Mouse (Mus musculus): ENCODE results near the gene Crtc1. TPM values are rescaled to one million over a fixed set of nuclear protein-coding genes. Genes with fewer than 3 reads are reported as not detected.

Gene Crtc1
- total and polyA plus RNA-seq, 3 experiments, result 3.3 to 18.0 TPM; not detected in 1

DNA sequence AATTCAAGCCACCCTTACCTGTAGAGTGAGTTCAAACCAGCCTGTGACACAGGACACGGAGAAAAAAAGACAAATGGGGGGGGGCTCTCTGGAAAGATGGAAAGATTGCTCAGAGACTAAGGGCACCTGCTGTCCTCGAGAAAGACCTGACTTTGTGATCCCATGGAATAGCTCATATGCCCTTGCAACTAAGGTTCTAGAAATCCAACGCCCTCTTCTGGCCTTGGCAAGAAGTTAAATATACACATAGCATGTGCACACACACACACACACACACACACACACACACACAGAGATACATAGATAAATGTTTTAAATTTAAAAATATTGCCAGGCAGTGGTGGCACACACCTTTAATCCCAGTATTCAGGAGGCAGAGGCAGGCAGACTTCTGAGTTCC lies 867 bp upstream of the Crtc1 start:
- TF ChIP-seq SMC3 (IDR thresholded peaks at IDR 0.05; ENCODE audit: low read depth, low read length), result no peak
- no peak for TF ChIP-seq MAX (IDR thresholded peaks at IDR 0.05; ENCODE audit: low read length)
- Histone ChIP-seq H3K79me2 (ENCODE audit: control insufficient read depth, insufficient read depth, low read length, poor library complexity) (peaks cover 17% of the 10 kb centered on the region), H3K27ac (ENCODE audit: control insufficient read depth, low read depth, low read length) (peak overlapping the region; percentile 48; the same call in 1 of the 2 replicates), H3K9ac (ENCODE audit: control insufficient read depth, low read depth, low read length, poor library complexity, severe bottlenecking) (peak overlapping the region; percentile 88), H3K4me3 (ENCODE audit: control insufficient read depth in 1 of 2, insufficient read depth in 1 of 2, low read depth in 2 of 2, low read length in 2 of 2) (peak overlapping the region; percentile 77 to 96), H3K36me3 (ENCODE audit: control insufficient read depth in 1 of 2, insufficient read depth in 2 of 2, low read length in 2 of 2) (peaks cover 0 to 3% of the 10 kb centered on the region in 2 experiments; a peak in 1 of 4 replicates), H3K27me3 (ENCODE audit: control insufficient read depth in 1 of 2, insufficient read depth in 2 of 2, low read length in 2 of 2) (no peaks in the 10 kb centered on the region), H3K9me3 (replicated peaks; ENCODE audit: insufficient read depth, low read length) (no peaks in the 10 kb centered on the region), H3K4me1 (ENCODE audit: control insufficient read depth in 1 of 2, insufficient read depth in 2 of 2, low read length in 2 of 2) (peaks cover 2 to 15% of the 10 kb centered on the region in 2 experiments; a peak in 3 of 4 replicates)
- DNase-seq (ENCODE audit: low read depth, low spot score), result peak; percentile 58

DNA sequence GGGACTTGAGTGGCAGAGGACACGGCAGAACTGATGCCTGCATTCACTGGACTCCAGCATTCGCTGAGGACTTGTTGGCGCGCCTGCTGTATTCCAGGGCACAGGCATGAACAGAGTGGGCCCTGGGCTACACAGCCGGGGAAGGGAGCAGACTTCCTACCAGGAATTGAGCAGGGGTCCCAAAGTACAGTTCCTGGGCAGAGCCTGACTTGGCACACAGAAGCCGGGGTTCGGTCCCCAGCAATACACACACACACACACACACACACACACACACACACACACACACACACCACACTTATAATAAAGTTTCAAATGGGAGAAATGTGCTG lies 435 bp upstream of the Crtc1 start:
- peak overlapping the region; percentile 88 for H3K9ac ChIP-seq (ENCODE audit: control insufficient read depth, low read depth, low read length, poor library complexity, severe bottlenecking)
- H3K4me3 ChIP-seq (ENCODE audit: control insufficient read depth in 1 of 2, insufficient read depth in 1 of 2, low read depth in 2 of 2, low read length in 2 of 2), result peak overlapping the region; percentile 77 to 96
- no peaks in the 10 kb centered on the region for H3K27me3 ChIP-seq (ENCODE audit: control insufficient read depth in 1 of 2, insufficient read depth in 2 of 2, low read length in 2 of 2)
- no peaks in the 10 kb centered on the region for H3K9me3 ChIP-seq (replicated peaks; ENCODE audit: insufficient read depth, low read length)
- peaks cover 17% of the 10 kb centered on the region for H3K79me2 ChIP-seq (ENCODE audit: control insufficient read depth, insufficient read depth, low read length, poor library complexity)
- DNase-seq (ENCODE audit: low read depth, low spot score), result no peak
- H3K4me1 ChIP-seq (ENCODE audit: control insufficient read depth in 1 of 2, insufficient read depth in 2 of 2, low read length in 2 of 2), result peaks cover 2 to 15% of the 10 kb centered on the region in 2 experiments; a peak in 3 of 4 replicates
- H3K27ac ChIP-seq (ENCODE audit: control insufficient read depth, low read depth, low read length), result peak overlapping the region; percentile 48
- H3K36me3 ChIP-seq (ENCODE audit: control insufficient read depth in 1 of 2, insufficient read depth in 2 of 2, low read length in 2 of 2), result peaks cover 0 to 3% of the 10 kb centered on the region in 2 experiments; a peak in 1 of 4 replicates
- TF ChIP-seq ZMIZ1 (IDR thresholded peaks at IDR 0.05; ENCODE audit: low read depth, low read length), result peak; percentile 86
- TF ChIP-seq ZNF384 (IDR thresholded peaks at IDR 0.05; ENCODE audit: low read depth, low read length), result no peak
- TF ChIP-seq TCF12 (IDR thresholded peaks at IDR 0.05; ENCODE audit: low read depth, low read length), result no peak
- TF ChIP-seq HCFC1 (IDR thresholded peaks at IDR 0.05; ENCODE audit: low read depth, low read length), result no peak
- no peak for TF ChIP-seq TAL1 (IDR thresholded peaks at IDR 0.05; ENCODE audit: low read length)
- no peak for TF ChIP-seq ZKSCAN1 (IDR thresholded peaks at IDR 0.05; ENCODE audit: low read depth, low read length)
- TF ChIP-seq GATA1 (IDR thresholded peaks at IDR 0.05; ENCODE audit: low read depth, low read length), result no peak
- no peak for TF ChIP-seq MYC (IDR thresholded peaks at IDR 0.05; ENCODE audit: low read depth, low read length)
- TF ChIP-seq E2F4 (IDR thresholded peaks at IDR 0.05; ENCODE audit: borderline replicate concordance, low read depth, low read length), result no peak
- TF ChIP-seq RAD21 (IDR thresholded peaks at IDR 0.05; ENCODE audit: low read depth, low read length), result no peak
- no peak for TF ChIP-seq CHD1 (IDR thresholded peaks at IDR 0.05; ENCODE audit: low read depth, low read length)
- TF ChIP-seq MAFK (IDR thresholded peaks at IDR 0.05; ENCODE audit: borderline replicate concordance, low read depth, low read length), result no peak
- TF ChIP-seq JUND (IDR thresholded peaks at IDR 0.05; ENCODE audit: low read depth, low read length), result no peak
- TF ChIP-seq SMC3 (IDR thresholded peaks at IDR 0.05; ENCODE audit: low read depth, low read length), result no peak
- no peak for TF ChIP-seq UBTF (IDR thresholded peaks at IDR 0.05; ENCODE audit: borderline replicate concordance, insufficient read depth, low read depth, low read length)
- no peak for TF ChIP-seq MYB (IDR thresholded peaks at IDR 0.05; ENCODE audit: low read depth, low read length)
- TF ChIP-seq KAT2A (conservative IDR thresholded peaks at IDR 0.05; ENCODE audit: low read depth, low read length), result no peak
- TF ChIP-seq POLR2A (IDR thresholded peaks at IDR 0.05; ENCODE audit: control insufficient read depth in 1 of 2, insufficient read depth in 1 of 2, low read depth in 1 of 2, low read length in 2 of 2, poor library complexity in 1 of 2), result peak; percentile 83 to 95; a peak in 3 of 4 replicates
- no peak for TF ChIP-seq MEF2A (IDR thresholded peaks at IDR 0.05; ENCODE audit: extremely low read depth, insufficient replicate concordance, low read depth, low read length, poor library complexity, severe bottlenecking)
- no peak for TF ChIP-seq USF2 (IDR thresholded peaks at IDR 0.05; ENCODE audit: borderline replicate concordance in 1 of 2, insufficient read depth in 1 of 2, low read depth in 1 of 2, low read length in 2 of 2)
- no peak for TF ChIP-seq BHLHE40 (IDR thresholded peaks at IDR 0.05; ENCODE audit: borderline replicate concordance, low read depth, low read length)
- TF ChIP-seq TBP (IDR thresholded peaks at IDR 0.05; ENCODE audit: low read depth, low read length), result peak; percentile 61
- TF ChIP-seq ETS1 (IDR thresholded peaks at IDR 0.05; ENCODE audit: low read depth, low read length), result no peak
- no peak for TF ChIP-seq EP300 (IDR thresholded peaks at IDR 0.05; ENCODE audit: low read depth in 1 of 2, low read length in 2 of 2)
- peak; percentile 11 for TF ChIP-seq SIN3A (IDR thresholded peaks at IDR 0.05; ENCODE audit: low read length)
- no peak for TF ChIP-seq GABPA (IDR thresholded peaks at IDR 0.05; ENCODE audit: low read depth, low read length)
- TF ChIP-seq MAX (IDR thresholded peaks at IDR 0.05; ENCODE audit: low read length), result no peak
- TF ChIP-seq NRF1 (IDR thresholded peaks at IDR 0.05; ENCODE audit: insufficient read depth, low read depth, low read length, poor library complexity, severe bottlenecking), result no peak
- TF ChIP-seq POLR2AphosphoS5 (IDR thresholded peaks at IDR 0.05; ENCODE audit: borderline replicate concordance, low read depth, low read length), result no peak
- no peak for TF ChIP-seq ELF1 (IDR thresholded peaks at IDR 0.05; ENCODE audit: low read depth, low read length)
- no peak for TF ChIP-seq MAZ (IDR thresholded peaks at IDR 0.05; ENCODE audit: low read depth, low read length)
